Comparison of ENCODE assay signal across 25 mouse cellular contexts in the genomic region with DNA sequence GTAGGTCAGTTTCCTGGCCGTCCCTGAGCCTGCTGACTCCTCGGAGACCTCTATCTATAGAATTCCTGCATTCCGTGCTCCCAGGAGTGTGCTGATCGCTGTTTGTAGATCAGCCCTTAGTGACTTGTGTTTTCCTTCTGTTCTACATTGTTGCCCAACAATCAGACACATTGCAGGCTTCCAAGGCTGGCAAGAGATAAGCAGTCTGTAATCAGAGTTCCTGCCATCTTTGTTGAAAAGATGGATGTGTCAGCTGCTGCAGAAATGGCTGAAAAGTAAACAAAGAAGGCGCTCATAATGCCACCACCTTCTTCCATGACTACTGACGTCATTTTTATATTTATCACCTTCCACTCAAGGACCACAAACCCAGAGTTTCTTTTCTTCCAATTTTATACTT. TPM values are rescaled to one million over a fixed set of nuclear protein-coding genes. Genes with fewer than 3 reads are reported as not detected.
A peak's percentile ranks its signal among the peaks of the same experiment; 100 is the strongest.
DNase-seq lines count a peak whose midpoint lies in the region; ATAC-seq and TF ChIP-seq lines count a peak whose summit lies in the region.
"Had no signal": no experiment of that assay in that cellular context is flagged by ENCODE, and none has a peak within 500 bp of the region (broad histone marks: within the 10 kb centered on the region; RNA-seq: fewer than 3 reads in every experiment).

No protein-coding gene starts in this region.

- TF ChIP-seq CTCF in heart, adult 2 months (IDR thresholded peaks at IDR 0.05) = no peak
- TF ChIP-seq CTCF in lung, adult 2 months (IDR thresholded peaks at IDR 0.05; ENCODE audit: insufficient read depth, low read length) = no peak

- intact Hi-C loops in heart, adult 2 months (cut with DNase I) = no loop called here
- intact Hi-C loops in heart, postnatal 25 days (cut with DNase I) = no loop called here

- H3K4me2 ChIP-seq in heart, embryonic 15.5 days = no peak overlapping the region
- no peak overlapping the region for H3K4me2 ChIP-seq in lung, embryonic 16.5 days (ENCODE audit: low read depth, low read length)
- H3K4me2 ChIP-seq: embryonic facial prominence, embryonic 12.5 days; hindbrain, embryonic 15.5 days; kidney, embryonic 15.5 days; midbrain, embryonic 13.5 days had no signal

- WGBS in heart, embryonic 10.5 days = 26% methylated on average over 6 of the region's 6 CpGs
- WGBS in heart, adult 2 months = 53% methylated on average over 6 of the region's 6 CpGs
- WGBS in heart, embryonic 15.5 days = 24% methylated on average over 6 of the region's 6 CpGs
- WGBS in lung, embryonic 16.5 days = 23% methylated on average over 6 of the region's 6 CpGs
- 41% methylated on average over 6 of the region's 6 CpGs for WGBS in lung, adult 2 months

- no peak overlapping the region for H3K9ac ChIP-seq in heart, adult 2 months (ENCODE audit: low read depth, low read length)
- no peak overlapping the region for H3K9ac ChIP-seq in heart, embryonic 15.5 days
- no peak overlapping the region for H3K9ac ChIP-seq in lung, embryonic 16.5 days (ENCODE audit: low read length)
- H3K9ac ChIP-seq: embryonic facial prominence, embryonic 12.5 days; hindbrain, embryonic 15.5 days; kidney, embryonic 15.5 days; liver, embryonic 14.5 days; midbrain, embryonic 13.5 days had no signal

- TF ChIP-seq EP300 in heart, adult 2 months (IDR thresholded peaks at IDR 0.05; ENCODE audit: insufficient read depth, low read depth, low read length) = no peak

- no peaks in the 10 kb centered on the region for H3K79me2 ChIP-seq in heart, adult 2 months (replicated peaks; ENCODE audit: control insufficient read depth, insufficient read depth, low read length)

- H3K4me3 ChIP-seq in heart, embryonic 10.5 days = no peak overlapping the region
- no peak overlapping the region for H3K4me3 ChIP-seq in heart, adult 2 months
- H3K4me3 ChIP-seq in heart, embryonic 15.5 days = no peak overlapping the region
- H3K4me3 ChIP-seq in lung, embryonic 16.5 days (ENCODE audit: low read length) = no peak overlapping the region
- no peak overlapping the region for H3K4me3 ChIP-seq in lung, adult 2 months (replicated peaks; ENCODE audit: extremely low read depth, low read depth, low read length)
- H3K4me3 ChIP-seq: embryonic facial prominence, embryonic 12.5 days; hindbrain, embryonic 10.5 days; hindbrain, embryonic 15.5 days; kidney, embryonic 15.5 days; midbrain, embryonic 13.5 days had no signal

- no peaks in the 10 kb centered on the region for H3K27me3 ChIP-seq in heart, embryonic 10.5 days (ENCODE audit: insufficient read depth, poor library complexity, severe bottlenecking)
- no peaks in the 10 kb centered on the region for H3K27me3 ChIP-seq in heart, adult 2 months (ENCODE audit: control insufficient read depth, insufficient read depth, low read length)
- no peaks in the 10 kb centered on the region for H3K27me3 ChIP-seq in heart, embryonic 15.5 days
- no peaks in the 10 kb centered on the region for H3K27me3 ChIP-seq in lung, embryonic 16.5 days (ENCODE audit: control insufficient read depth, insufficient read depth, low read depth, low read length)
- H3K27me3 ChIP-seq: embryonic facial prominence, embryonic 12.5 days; hindbrain, embryonic 15.5 days; kidney, embryonic 15.5 days; midbrain, embryonic 13.5 days had no signal

- H3K36me3 ChIP-seq in heart, embryonic 10.5 days = peaks cover 8% of the 10 kb centered on the region; the same call in 1 of the 2 replicates
- H3K36me3 ChIP-seq in heart, adult 2 months (ENCODE audit: control insufficient read depth, insufficient read depth, low read length) = no peaks in the 10 kb centered on the region
- no peaks in the 10 kb centered on the region for H3K36me3 ChIP-seq in heart, embryonic 15.5 days
- H3K36me3 ChIP-seq in lung, embryonic 16.5 days (ENCODE audit: control insufficient read depth, insufficient read depth, low read length) = peaks cover 2% of the 10 kb centered on the region; the same call in 1 of the 2 replicates

- H3K27ac ChIP-seq in heart, embryonic 10.5 days = peak overlapping the region; percentile 48; the same call in 1 of the 2 replicates
- H3K27ac ChIP-seq in heart, adult 2 months = no peak overlapping the region
- peak overlapping the region; percentile 61 for H3K27ac ChIP-seq in heart, embryonic 15.5 days
- no peak overlapping the region for H3K27ac ChIP-seq in lung, embryonic 16.5 days (ENCODE audit: low read length)
- H3K27ac ChIP-seq: embryonic facial prominence, embryonic 12.5 days; hindbrain, embryonic 10.5 days; hindbrain, embryonic 15.5 days; kidney, embryonic 15.5 days; liver, embryonic 14.5 days; macrophage; midbrain, embryonic 13.5 days had no signal

- DNase-seq in heart, embryonic 10.5 days (ENCODE audit: low spot score) = no peak
- no peak for DNase-seq in heart, adult 2 months
- no peak for DNase-seq in heart, postnatal 25 days (ENCODE audit: low spot score)
- DNase-seq in lung, adult 2 months = no peak
- peak; percentile 6 for DNase-seq in c-Kit-positive CD71-positive TER-119-positive erythroid progenitor cells, embryonic 14.5 days (ENCODE audit: low spot score)
- DNase-seq in right cerebral cortex, adult 18-20 months = no peak
- DNase-seq: cerebellum, adult 11 months; cerebellum, adult 9-11 months; embryo, embryonic 11 days; gastrocnemius, postnatal 10 days; kidney, adult 11 months; kidney, postnatal 25 days; liver; right cerebral cortex, postnatal 14 days had no signal

- ATAC-seq in heart, embryonic 15.5 days (replicated peaks; ENCODE audit: insufficient number of reproducible peaks, insufficient read depth, low FRiP score, low read depth) = no peak
- peak; percentile 51; the same call in 1 of the 2 replicates for ATAC-seq in lung, embryonic 16.5 days (ENCODE audit: low read depth)
- ATAC-seq: CD4-positive, CD25-positive, alpha-beta regulatory T cell, adult 4 months; inflammation-experienced regulatory T-cells, adult 6 months; midbrain, embryonic 13.5 days had no signal

- H3K9me3 ChIP-seq in heart, embryonic 10.5 days = no peaks in the 10 kb centered on the region
- H3K9me3 ChIP-seq in heart, embryonic 15.5 days (replicated peaks) = no peaks in the 10 kb centered on the region
- no peaks in the 10 kb centered on the region for H3K9me3 ChIP-seq in lung, embryonic 16.5 days (ENCODE audit: control insufficient read depth, low read length)
- H3K9me3 ChIP-seq: embryonic facial prominence, embryonic 12.5 days; hindbrain, embryonic 10.5 days; hindbrain, embryonic 15.5 days; kidney, embryonic 15.5 days; midbrain, embryonic 13.5 days had no signal

- TF ChIP-seq POLR2A in heart, adult 2 months (IDR thresholded peaks at IDR 0.05; ENCODE audit: insufficient read depth, low read depth, low read length) = no peak
- TF ChIP-seq POLR2A in lung, adult 2 months (IDR thresholded peaks at IDR 0.05; ENCODE audit: borderline replicate concordance, extremely low read depth, low read depth, low read length) = no peak

- peaks cover 41% of the 10 kb centered on the region for H3K4me1 ChIP-seq in heart, embryonic 10.5 days
- peaks cover 2% of the 10 kb centered on the region; the same call in 1 of the 2 replicates for H3K4me1 ChIP-seq in heart, adult 2 months (ENCODE audit: control insufficient read depth, insufficient read depth, low read length)
- H3K4me1 ChIP-seq in heart, embryonic 15.5 days (replicated peaks) = peaks cover 55% of the 10 kb centered on the region
- no peaks in the 10 kb centered on the region for H3K4me1 ChIP-seq in lung, embryonic 16.5 days (replicated peaks; ENCODE audit: control insufficient read depth, insufficient read depth, low read length)
- H3K4me1 ChIP-seq in lung, adult 2 months (ENCODE audit: control insufficient read depth, insufficient read depth, low read length) = no peaks in the 10 kb centered on the region; the same call in 1 of the 2 replicates
- H3K4me1 ChIP-seq: embryonic facial prominence, embryonic 12.5 days; hindbrain, embryonic 10.5 days; hindbrain, embryonic 15.5 days; midbrain, embryonic 13.5 days had no signal

RNA-seq across cellular contexts. Expression of a gene that starts 49.1 kb away (rescaled TPM):
- polyA plus RNA-seq in heart, embryonic 10.5 days (2016; fragmentation: Nextera tagmentation; extraction: Ambion mirVana) = 9.2 and 11.1 TPM in 2 replicates
- 10 to 100 TPM in 1 of 2 experiments, 1 to 10 TPM in 1; 9.3 to 11.5 TPM for total RNA-seq in heart, adult 2 months (2021)
- 8.2 and 10.4 TPM in 2 replicates for polyA plus RNA-seq in heart, adult 2 months (2012; rRNA removed)
- 6.2 and 8.0 TPM in 2 replicates for polyA plus RNA-seq in heart, embryonic 15.5 days (2015; fragmentation: Nextera tagmentation; extraction: Ambion mirVana)
- total RNA-seq in heart, postnatal 25 days (2021) = 10 to 100 TPM; 11.2 to 13.5 TPM
- polyA plus RNA-seq in lung, embryonic 16.5 days (2015; fragmentation: Nextera tagmentation; extraction: Ambion mirVana) = 10.3 and 13.0 TPM in 2 replicates
- 15.9 and 18.4 TPM in 2 replicates for polyA plus RNA-seq in lung, adult 2 months (2012; rRNA removed)

RNA-seq across cellular contexts. Expression of a gene that starts 49.2 kb away (rescaled TPM):
- 36.2 and 43.6 TPM in 2 replicates for polyA plus RNA-seq in heart, embryonic 10.5 days (2016; fragmentation: Nextera tagmentation; extraction: Ambion mirVana)
- total RNA-seq in heart, adult 2 months (2021) = 10 to 100 TPM; 46.3 to 47.9 TPM
- 30.2 and 36.4 TPM in 2 replicates for polyA plus RNA-seq in heart, adult 2 months (2012; rRNA removed)
- 23.9 and 30.2 TPM in 2 replicates for polyA plus RNA-seq in heart, embryonic 15.5 days (2015; fragmentation: Nextera tagmentation; extraction: Ambion mirVana)
- 10 to 100 TPM; 60.1 to 65.7 TPM for total RNA-seq in heart, postnatal 25 days (2021)
- polyA plus RNA-seq in lung, embryonic 16.5 days (2015; fragmentation: Nextera tagmentation; extraction: Ambion mirVana) = 29.5 and 30.5 TPM in 2 replicates
- polyA plus RNA-seq in lung, adult 2 months (2012; rRNA removed) = 61.9 and 68.4 TPM in 2 replicates

Comparison
In these comparisons a context has a peak if more than half of its experiments do, and no peak if none do; other contexts are left out.
1. H3K27ac ChIP-seq: peak in heart, embryonic 10.5 days (single experiment) and heart, embryonic 15.5 days (single experiment); none in heart, adult 2 months (single experiment) and lung, embryonic 16.5 days (single experiment).